Mouse (Mus musculus): Measurements from ENCODE around the gene D17Wsu92e. TPM values are rescaled to one million over a fixed set of nuclear protein-coding genes. Genes with fewer than 3 reads are reported as not detected.

The D17Wsu92e gene
- polyA plus RNA-seq, 1 experiment from 2014 or later: 20.3 TPM

GRCm38 (mm10) chr17:27719663-27720062 is 100.8 kb downstream of the D17Wsu92e start:
- Histone ChIP-seq H3K4me2 (replicated peaks; ENCODE audit: low read depth, low read length) (no peak overlapping the region), H3K9ac (replicated peaks; ENCODE audit: low read depth) (no peak overlapping the region), H3K9me3 (ENCODE audit: low read length) (no peaks in the 10 kb centered on the region), H3K4me1 (ENCODE audit: insufficient read depth, low read depth, low read length) (no peaks in the 10 kb centered on the region), H3K36me3 (ENCODE audit: insufficient read depth, low read length) (no peaks in the 10 kb centered on the region), H3K4me3 (ENCODE audit: low read depth, low read length) (no peak overlapping the region), H3K27ac (ENCODE audit: low read length) (no peak overlapping the region), H3K27me3 (replicated peaks; ENCODE audit: insufficient read depth, low read length) (no peaks in the 10 kb centered on the region)
- 66% methylated on average over 14 of the region's 14 CpGs for WGBS
- no peak for ATAC-seq
- no peak for DNase-seq (ENCODE audit: low spot score)
- TF ChIP-seq EP300 (IDR thresholded peaks at IDR 0.05) (no peak), CTCF (IDR thresholded peaks at IDR 0.05) (no peak)

GRCm38 (mm10) chr17:27718250-27718649 is 102.2 kb downstream of the D17Wsu92e start:
- Histone ChIP-seq H3K9me3 (ENCODE audit: low read length) (no peaks in the 10 kb centered on the region), H3K4me1 (ENCODE audit: insufficient read depth, low read depth, low read length) (no peaks in the 10 kb centered on the region), H3K27me3 (replicated peaks; ENCODE audit: insufficient read depth, low read length) (no peaks in the 10 kb centered on the region), H3K27ac (ENCODE audit: low read length) (no peak overlapping the region), H3K4me3 (ENCODE audit: low read depth, low read length) (no peak overlapping the region), H3K9ac (replicated peaks; ENCODE audit: low read depth) (no peak overlapping the region), H3K36me3 (ENCODE audit: insufficient read depth, low read length) (no peaks in the 10 kb centered on the region), H3K4me2 (replicated peaks; ENCODE audit: low read depth, low read length) (no peak overlapping the region)
- TF ChIP-seq CTCF (IDR thresholded peaks at IDR 0.05): peak; percentile 40
- TF ChIP-seq EP300 (IDR thresholded peaks at IDR 0.05): no peak
- WGBS: 57% methylated on average over 5 of the region's 5 CpGs
- DNase-seq (ENCODE audit: low spot score): no peak
- no peak for ATAC-seq

- H3K4me1 ChIP-seq (ENCODE audit: insufficient read depth, low read depth, low read length): no peaks in the 10 kb centered on the region
- TF ChIP-seq EP300 (IDR thresholded peaks at IDR 0.05): no peak
- no peak for TF ChIP-seq CTCF (IDR thresholded peaks at IDR 0.05)
- H3K27me3 ChIP-seq (replicated peaks; ENCODE audit: insufficient read depth, low read length): no peaks in the 10 kb centered on the region
- no peaks in the 10 kb centered on the region for H3K36me3 ChIP-seq (ENCODE audit: insufficient read depth, low read length)
- DNase-seq (ENCODE audit: low spot score) (peak; percentile 55), ATAC-seq (peak; percentile 48)
- no peaks in the 10 kb centered on the region for H3K9me3 ChIP-seq (ENCODE audit: low read length)
- H3K4me3 ChIP-seq (ENCODE audit: low read depth, low read length): peak overlapping the region; percentile 10; the same call in 1 of the 2 replicates
- H3K27ac ChIP-seq (ENCODE audit: low read length): no peak overlapping the region
- H3K4me2 ChIP-seq (replicated peaks; ENCODE audit: low read depth, low read length): peak overlapping the region; percentile 45
- WGBS: 5% methylated on average over 16 of the region's 16 CpGs
- H3K9ac ChIP-seq (replicated peaks; ENCODE audit: low read depth): no peak overlapping the region
Measured at GRCm38 (mm10) chr17:27716804-27717203, 103.6 kb downstream of the D17Wsu92e start.

GRCm38 (mm10) chr17:27712832-27713231 is 107.6 kb downstream of the D17Wsu92e start:
- WGBS: 67% methylated on average over 1 of the region's 1 CpGs
- TF ChIP-seq EP300 (IDR thresholded peaks at IDR 0.05): no peak
- H3K9me3 ChIP-seq (ENCODE audit: low read length): no peaks in the 10 kb centered on the region
- no peak overlapping the region for H3K4me3 ChIP-seq (ENCODE audit: low read depth, low read length)
- ATAC-seq (peak; percentile 56), DNase-seq (ENCODE audit: low spot score) (peak; percentile 66)
- H3K27me3 ChIP-seq (replicated peaks; ENCODE audit: insufficient read depth, low read length): no peaks in the 10 kb centered on the region
- H3K27ac ChIP-seq (ENCODE audit: low read length): no peak overlapping the region
- no peak overlapping the region for H3K4me2 ChIP-seq (replicated peaks; ENCODE audit: low read depth, low read length)
- no peaks in the 10 kb centered on the region for H3K36me3 ChIP-seq (ENCODE audit: insufficient read depth, low read length)
- H3K4me1 ChIP-seq (ENCODE audit: insufficient read depth, low read depth, low read length): no peaks in the 10 kb centered on the region
- H3K9ac ChIP-seq (replicated peaks; ENCODE audit: low read depth): no peak overlapping the region

- Histone ChIP-seq H3K36me3 (ENCODE audit: insufficient read depth, low read length) (no peaks in the 10 kb centered on the region), H3K9me3 (ENCODE audit: low read length) (no peaks in the 10 kb centered on the region), H3K4me2 (replicated peaks; ENCODE audit: low read depth, low read length) (no peak overlapping the region), H3K27ac (ENCODE audit: low read length) (no peak overlapping the region), H3K4me1 (ENCODE audit: insufficient read depth, low read depth, low read length) (no peaks in the 10 kb centered on the region), H3K4me3 (ENCODE audit: low read depth, low read length) (no peak overlapping the region), H3K9ac (replicated peaks; ENCODE audit: low read depth) (no peak overlapping the region), H3K27me3 (replicated peaks; ENCODE audit: insufficient read depth, low read length) (no peaks in the 10 kb centered on the region)
- WGBS: 76% methylated on average over 5 of the region's 5 CpGs
- TF ChIP-seq CTCF (IDR thresholded peaks at IDR 0.05): no peak
- no peak for TF ChIP-seq EP300 (IDR thresholded peaks at IDR 0.05)
- ATAC-seq (no peak), DNase-seq (ENCODE audit: low spot score) (no peak)
Measured at GRCm38 (mm10) chr17:27709650-27710049, 110.8 kb downstream of the D17Wsu92e start.

GRCm38 (mm10) chr17:27707954-27708661 is 112.3 kb downstream of the D17Wsu92e start:
- peak overlapping the region; percentile 48 for H3K4me2 ChIP-seq (replicated peaks; ENCODE audit: low read depth, low read length)
- peak overlapping the region; percentile 14; the same call in 1 of the 2 replicates for H3K4me3 ChIP-seq (ENCODE audit: low read depth, low read length)
- H3K36me3 ChIP-seq (ENCODE audit: insufficient read depth, low read length): no peaks in the 10 kb centered on the region
- 2% methylated on average over 22 of the region's 25 CpGs for WGBS
- H3K9me3 ChIP-seq (ENCODE audit: low read length): no peaks in the 10 kb centered on the region
- no peak for TF ChIP-seq EP300 (IDR thresholded peaks at IDR 0.05)
- TF ChIP-seq CTCF (IDR thresholded peaks at IDR 0.05): peak; percentile 44
- no peak overlapping the region for H3K27ac ChIP-seq (ENCODE audit: low read length)
- peak; percentile 92 for ATAC-seq
- peak; percentile 90 for DNase-seq (ENCODE audit: low spot score)
- no peaks in the 10 kb centered on the region for H3K4me1 ChIP-seq (ENCODE audit: insufficient read depth, low read depth, low read length)
- no peaks in the 10 kb centered on the region for H3K27me3 ChIP-seq (replicated peaks; ENCODE audit: insufficient read depth, low read length)
- no peak overlapping the region for H3K9ac ChIP-seq (replicated peaks; ENCODE audit: low read depth)
